Mouse (Mus musculus): ENCODE data around the gene Tns3.
"Not testable (repeated sequence)": the region's sequence is repeated elsewhere in the genome, so short reads cannot be mapped to it uniquely, and the experiment has no call there.

The Tns3 gene

DNA sequence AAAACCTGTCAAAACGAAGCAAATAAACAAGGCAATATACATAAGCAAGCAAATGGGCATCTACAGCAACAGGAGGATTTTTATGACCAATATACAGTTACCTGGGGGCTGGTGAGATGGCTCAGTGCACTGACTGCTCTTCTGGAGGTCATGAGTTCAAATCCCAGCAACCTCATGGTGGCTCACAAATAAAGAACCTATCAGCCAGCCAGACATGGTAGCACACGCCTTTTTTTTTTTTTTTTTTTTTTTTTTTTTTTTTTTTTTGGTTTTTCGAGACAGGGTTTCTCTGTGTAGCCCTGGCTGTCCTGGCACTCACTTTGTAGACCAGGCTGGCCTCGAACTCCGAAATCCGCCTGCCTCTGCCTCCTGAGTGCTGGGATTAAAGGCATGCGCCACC lies 45.2 kb downstream of the Tns3 start:
- DNase-seq (ENCODE audit: low spot score): not testable (repeated sequence)

DNA sequence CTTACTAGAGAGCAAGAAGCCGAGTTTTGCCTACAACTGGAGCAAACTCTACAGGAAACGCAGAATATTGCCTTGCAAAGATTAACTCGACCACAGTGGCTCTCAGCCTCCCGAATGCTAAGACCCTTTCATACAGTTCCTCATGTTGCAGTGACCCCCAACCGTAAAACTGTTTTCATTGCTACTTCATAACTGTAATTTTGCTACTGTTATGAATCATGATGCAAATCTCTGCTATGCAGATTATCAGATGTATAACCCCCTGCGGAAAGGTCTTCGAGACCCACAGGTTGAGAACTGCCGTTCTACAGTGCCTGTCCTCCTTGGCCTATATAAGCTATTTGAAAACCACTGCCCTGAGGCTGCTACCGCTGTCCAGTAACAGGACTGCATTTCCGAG lies 46.0 kb downstream of the Tns3 start:
- DNase-seq (ENCODE audit: low spot score): no peak

DNA sequence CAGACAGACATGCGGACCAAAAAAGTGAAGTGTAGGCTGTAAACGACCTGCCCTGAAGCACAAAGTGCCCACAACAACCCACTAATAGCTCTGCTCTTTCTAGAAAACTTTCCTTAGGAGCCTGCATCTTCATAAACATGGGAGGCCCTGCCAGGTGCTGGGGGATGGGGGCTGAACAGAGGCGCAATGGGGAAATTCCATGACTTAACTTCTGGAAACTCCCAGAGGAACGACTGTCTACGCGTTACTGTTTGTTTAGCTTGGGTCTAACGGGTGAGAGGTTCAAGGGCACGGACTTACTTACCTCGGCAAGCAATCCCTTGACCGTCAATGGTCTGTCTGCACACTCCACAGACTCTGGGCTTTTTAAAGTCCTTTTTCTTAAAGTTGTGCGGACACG lies 48.9 kb downstream of the Tns3 start:
- DNase-seq (ENCODE audit: low spot score): no peak

DNA sequence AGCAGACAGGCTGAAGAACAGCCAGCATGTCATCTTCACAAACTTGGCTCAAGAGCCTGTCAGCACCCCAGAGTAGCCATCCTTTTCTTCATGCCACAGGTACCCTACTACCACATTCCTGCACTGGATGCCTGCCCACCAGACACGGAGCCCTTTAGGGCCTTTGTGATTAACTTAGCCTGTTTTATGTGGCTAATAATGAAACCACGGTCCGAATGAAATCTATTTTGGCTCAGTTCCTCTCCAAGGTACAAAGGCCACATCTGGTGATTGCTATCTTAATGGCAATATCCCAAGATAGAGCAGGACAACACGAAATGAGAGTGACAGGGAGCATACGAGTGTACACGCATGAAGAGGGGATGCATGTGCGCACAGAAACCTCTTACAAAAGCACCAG lies 53.9 kb downstream of the Tns3 start:
- DNase-seq (ENCODE audit: low spot score): no peak

DNA sequence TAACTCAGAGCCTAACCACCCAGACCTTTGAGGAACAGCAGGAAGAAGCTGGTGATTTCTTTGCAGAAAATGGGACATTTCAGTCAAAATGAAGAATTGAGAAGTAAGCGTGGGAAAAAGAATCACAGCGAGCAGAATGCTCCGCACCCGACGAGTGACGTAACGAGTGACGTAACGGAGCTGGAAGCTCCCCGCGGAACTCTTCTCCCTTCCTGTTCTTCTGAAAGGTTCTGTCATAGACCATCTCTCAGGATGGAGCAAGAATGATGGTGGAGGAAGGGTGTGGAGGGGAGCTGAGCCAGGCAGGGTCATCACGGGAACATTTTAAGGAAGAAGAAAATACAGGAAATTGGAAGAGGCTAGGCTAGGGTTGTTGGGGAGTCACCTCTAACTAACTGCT lies 54.5 kb downstream of the Tns3 start:
- no peak for DNase-seq (ENCODE audit: low spot score)

DNA sequence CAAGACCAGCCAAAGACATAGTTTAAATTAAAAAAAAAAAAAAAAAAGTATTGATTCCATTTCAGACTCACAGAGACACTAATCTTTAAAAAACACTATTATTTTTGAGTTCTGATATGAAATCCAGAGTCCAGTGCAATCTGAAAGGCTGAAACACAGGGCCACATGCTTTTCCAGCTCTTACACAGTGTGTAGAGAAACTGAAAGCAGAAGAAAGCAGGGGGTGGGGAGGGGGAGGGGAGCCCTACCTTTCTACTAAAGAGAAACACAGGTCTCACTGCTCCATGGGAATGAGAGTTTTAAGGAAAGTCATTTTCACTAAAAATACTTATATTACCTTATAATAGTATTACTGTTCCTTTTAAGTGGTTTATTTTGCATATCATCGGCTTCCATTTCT lies 57.2 kb downstream of the Tns3 start:
- no peak for DNase-seq (ENCODE audit: low spot score)

DNA sequence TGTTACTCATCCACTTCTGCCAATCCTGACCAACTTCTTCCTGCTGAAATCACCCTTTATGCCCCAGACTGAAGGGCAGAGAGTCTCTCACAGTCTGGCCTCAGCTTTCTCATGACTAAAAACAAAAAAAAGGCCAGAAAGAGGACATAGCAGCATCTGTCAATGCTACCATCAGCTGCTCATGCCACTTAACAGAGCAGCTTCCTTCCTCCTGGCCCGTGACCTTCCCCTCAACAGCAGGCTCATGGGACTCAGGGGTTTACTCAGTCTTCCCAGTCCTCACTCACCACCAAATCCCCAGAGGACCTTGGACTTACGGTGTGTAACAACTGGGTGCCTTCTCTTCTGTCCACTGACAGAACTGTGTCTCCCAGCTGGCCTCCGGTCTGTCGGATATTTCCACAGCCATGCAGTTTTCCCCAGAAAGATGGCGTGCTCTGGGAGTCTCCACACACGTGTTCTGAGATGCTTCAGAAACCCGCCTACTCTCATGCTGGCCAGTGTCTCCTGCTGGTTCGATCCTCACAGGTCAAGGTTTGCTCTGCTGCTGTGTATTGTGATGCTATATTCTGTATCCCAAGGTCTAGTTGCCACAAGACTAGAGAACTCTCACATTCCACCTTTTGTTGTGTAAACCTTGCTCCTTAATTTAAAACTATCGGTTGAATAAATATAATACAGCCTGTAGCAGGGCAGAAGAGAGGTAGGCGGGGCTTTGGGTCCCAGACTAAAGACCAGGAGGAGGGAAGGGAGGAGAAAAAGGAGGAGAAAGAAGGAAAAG lies 59.4 kb downstream of the Tns3 start:
- no peak for DNase-seq (ENCODE audit: low spot score)

DNA sequence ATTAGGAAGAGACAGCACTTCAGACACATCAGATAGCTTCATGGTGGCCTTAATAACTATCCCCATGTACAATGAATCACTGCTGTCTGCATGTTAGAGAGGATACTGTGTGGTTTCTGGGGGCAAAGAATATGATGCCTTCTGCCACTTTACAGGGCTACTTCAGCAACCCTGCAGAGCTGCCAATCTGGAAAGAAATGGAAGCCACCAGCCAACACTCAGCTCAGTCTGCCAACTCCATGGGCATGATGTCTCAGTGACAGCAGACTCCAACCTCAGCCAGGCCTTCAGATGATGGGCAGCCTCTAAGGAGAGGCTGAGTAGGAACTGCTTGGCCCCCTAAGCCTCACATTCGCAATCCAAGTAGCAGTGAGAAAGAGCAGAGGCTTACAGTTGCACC lies 61.7 kb downstream of the Tns3 start:
- no peak for DNase-seq (ENCODE audit: low spot score)

DNA sequence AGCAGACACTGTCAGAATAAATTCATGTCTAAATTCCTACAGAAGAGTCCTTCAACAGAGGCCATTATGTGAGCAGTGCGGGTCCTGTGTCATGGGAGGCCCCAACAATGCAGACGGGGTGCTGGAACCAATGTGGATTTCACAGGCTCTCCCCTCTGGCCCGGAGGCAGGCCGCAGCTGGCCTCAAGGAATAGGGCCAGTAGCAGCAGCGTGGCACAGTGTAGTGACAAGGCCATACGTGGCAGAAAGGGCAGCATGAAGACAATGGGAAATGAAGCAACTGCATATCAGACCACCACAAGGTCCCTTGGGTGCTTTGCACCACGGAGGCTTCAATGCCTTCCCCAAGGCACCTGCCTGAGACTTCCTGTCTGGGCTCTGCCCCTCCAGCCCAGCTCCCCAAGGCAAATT lies 62.9 kb downstream of the Tns3 start:
- DNase-seq (ENCODE audit: low spot score): no peak

DNA sequence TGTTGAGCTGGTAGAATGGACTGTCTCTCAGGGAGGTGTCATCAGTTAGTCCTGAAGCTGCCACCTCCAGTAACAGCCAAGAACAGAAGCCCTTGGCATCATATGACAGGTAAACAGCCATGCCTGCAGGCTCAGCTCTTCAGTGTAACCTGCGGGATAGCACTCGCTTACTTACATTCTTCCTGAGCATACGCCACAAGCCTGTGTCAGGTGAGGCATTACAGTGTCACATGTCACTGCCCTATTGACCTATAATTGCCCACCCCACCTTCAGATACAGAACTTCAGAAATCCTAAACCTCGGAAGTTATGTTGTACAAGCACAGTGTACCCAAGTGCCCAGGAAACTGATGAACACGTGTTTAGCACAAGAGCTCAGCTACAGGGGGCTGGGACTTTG lies 68.7 kb downstream of the Tns3 start:
- DNase-seq (ENCODE audit: low spot score): no peak

DNA sequence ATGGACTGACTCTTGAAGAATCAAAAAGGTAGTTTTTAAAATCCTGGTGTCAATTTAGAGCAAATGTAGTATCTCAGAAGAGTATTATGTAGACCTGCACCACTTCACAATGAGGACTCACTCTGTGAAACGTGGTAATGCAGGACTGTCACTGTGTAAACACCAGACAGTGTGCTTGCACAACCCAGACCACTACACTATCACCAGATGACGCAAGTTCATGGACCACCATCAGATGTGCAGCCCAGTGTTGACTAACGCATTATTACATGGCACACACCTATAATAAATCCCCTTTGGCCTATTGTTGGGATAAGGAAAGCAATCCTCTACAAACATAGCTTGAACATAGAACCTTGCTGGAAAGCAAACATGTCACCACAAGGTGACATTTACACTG lies 71.2 kb downstream of the Tns3 start:
- no peak for DNase-seq (ENCODE audit: low spot score)

DNA sequence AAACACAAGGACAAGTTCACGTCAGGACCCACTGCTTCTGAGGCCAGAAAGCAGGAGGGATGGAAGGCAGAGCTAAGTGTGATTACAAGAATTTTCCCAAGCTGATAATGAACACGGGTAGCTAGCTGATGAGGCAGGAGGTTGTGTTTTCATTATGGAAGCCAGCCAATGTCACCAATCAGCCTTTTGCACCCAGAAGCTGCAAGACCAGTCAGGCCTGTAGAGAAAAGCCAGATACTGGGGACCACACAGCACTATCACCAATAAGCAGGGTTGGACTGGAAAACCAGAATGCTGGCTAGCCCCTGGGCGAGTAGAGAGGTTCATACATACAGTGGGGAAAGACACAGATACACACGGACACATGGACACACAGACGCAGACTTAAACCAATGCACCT lies 73.1 kb downstream of the Tns3 start:
- DNase-seq (ENCODE audit: low spot score): no peak

DNA sequence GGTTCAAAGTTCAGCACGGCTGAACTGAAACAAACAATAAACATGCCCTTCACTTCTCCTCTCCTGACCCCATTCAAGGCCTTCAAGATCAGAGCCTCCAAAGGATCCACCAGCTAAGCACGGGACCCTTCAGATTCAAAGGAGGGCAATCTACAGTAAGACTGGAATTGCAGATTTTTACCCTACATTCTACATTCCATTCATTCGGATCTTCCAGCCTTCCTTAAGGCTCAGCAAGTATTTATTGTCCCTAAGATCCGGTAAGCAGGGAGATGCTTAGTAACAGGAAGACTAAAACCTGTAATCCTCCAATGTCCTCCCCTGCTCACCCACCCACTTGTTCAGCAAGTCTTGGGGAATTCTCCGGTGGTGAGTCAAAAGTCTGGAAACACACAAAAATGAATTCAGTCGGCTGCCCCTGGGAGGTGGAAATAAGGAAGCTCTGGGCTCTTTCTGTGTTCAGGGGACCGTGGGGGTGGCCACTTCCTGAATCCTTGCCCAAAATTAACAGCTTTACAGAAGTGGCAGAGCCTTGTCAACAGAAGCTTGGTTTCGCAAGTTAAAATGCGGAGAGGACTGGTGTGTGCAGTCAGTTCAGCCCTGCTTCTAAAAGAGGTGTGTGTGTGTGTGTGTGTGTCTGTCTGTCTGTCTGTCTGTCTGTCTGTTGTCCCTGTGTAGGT lies 75.0 kb downstream of the Tns3 start:
- DNase-seq (ENCODE audit: low spot score): no peak

DNA sequence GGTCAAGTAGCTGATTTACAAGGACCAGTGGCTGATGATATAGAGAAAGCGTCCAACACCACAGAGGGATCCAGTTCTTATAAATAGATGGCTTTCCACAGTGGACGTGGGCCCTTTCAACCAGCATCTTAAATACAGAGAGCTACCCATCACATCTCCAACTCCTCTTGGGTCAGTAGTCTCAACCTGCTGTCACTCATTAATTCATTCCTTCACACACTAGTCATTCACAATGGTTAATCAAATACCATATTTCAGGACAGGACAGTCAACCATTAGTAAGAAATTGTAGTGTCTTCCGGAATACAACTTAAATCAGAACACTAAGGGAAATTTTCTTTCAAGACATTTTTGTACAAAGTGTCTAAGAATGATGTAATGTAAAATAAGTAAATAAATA lies 76.4 kb downstream of the Tns3 start:
- DNase-seq (ENCODE audit: low spot score): no peak

DNA sequence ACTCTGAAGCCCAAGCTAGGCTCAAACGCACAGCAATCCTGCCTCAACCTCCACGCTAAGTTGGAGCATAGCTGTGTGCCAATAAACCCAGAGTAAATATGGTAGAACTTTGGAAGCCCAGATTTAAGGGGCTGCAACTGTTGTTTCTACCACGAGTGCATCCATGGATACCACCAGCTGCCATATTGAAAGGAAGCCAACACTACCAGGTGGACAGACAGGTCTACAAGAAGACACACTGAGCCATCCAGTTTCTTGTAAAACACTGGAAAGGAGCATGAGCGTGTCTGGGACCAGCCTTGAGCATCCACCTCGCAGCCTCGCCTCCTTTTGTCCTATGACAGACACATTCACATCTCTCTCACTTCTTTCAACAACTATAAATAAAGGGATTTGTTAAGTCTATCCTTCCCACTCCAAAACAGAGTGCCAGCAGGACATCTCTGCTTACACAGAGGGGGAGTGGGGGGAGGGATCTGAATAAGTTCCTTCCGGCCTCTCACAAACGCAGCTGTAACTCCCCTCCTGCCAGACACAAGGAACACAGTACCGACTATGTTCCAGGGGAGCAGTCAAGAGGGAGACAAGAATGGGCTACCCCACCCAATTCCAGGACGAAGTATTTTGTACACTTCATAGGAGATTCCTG lies 77.2 kb downstream of the Tns3 start:
- no peak for DNase-seq (ENCODE audit: low spot score)

DNA sequence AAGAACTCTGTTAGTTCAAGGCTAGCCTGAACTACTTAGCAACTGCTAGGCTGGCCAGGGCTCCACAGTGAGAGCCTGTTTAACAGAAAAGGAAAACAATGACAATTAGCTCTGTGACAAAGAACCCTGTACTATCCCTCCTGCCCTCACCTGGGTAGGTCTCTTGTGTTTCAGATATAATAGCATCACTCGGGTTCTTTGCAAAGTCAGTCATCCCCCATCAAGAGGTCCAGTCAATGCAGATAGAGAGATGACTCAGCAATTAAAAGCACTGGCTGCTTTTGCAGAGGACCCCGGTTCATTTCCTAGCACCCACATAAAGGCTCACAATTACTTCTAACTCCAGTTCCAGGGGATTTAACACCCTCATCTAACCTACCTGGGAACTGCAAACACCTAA lies 78.0 kb downstream of the Tns3 start:
- DNase-seq (ENCODE audit: low spot score): no peak

DNA sequence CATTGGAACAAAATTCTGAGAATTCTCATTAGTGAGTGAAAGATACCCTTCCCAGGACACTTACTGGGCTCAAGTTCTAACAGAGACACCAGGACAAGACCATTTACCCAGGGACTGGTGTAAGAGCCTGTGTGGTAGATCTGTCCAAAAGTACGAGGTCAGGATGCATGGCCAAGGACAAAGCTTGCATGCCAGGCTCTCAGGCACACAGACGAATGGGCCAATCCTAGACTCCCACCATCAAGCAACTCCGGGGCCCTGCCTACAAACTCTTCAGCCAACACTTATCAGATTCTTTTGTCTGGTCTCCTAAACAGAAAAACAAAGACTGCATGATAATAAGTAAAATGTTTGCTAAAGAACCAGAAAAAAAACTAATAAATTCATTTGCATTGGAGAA lies 78.6 kb downstream of the Tns3 start:
- no peak for DNase-seq (ENCODE audit: low spot score)

DNA sequence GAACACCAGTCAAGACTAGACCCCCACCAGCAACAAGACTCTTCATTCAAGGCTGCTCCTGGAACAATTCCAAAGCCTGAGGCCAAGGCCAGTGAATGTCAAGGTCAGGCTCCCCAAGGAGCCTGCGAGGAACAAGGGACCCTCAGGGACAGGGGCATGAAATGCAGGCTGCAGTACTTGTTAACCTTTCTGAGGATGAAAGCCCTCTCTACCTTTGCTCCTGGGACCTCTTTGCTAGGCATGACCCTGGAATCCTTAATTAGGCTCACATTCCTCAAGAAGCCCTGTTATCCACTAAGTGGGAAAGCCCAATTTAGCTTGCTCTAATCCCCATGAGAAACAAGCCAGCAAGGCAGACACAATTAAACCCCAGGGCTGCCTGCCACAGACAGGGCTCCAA lies 79.4 kb downstream of the Tns3 start:
- no peak for DNase-seq (ENCODE audit: low spot score)

DNA sequence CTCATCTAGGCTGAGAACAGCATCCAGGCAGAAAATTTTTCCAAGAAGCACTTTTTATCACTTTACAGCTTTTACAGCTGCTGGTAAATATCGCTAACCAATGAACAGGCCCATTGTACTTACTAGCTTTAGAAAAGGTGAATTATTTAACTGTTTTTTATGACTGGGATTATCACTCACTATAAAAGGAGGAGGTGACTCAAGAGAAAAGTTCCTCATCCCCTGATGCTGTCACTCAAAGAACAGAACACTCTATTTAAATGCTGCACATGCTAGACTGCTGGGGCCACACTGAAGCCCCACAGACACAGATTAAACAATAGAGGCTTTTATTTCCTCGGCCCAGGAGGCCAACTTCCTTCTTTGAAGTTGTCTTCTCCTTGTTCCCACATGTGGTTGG lies 80.0 kb downstream of the Tns3 start:
- no peak for DNase-seq (ENCODE audit: low spot score)

DNA sequence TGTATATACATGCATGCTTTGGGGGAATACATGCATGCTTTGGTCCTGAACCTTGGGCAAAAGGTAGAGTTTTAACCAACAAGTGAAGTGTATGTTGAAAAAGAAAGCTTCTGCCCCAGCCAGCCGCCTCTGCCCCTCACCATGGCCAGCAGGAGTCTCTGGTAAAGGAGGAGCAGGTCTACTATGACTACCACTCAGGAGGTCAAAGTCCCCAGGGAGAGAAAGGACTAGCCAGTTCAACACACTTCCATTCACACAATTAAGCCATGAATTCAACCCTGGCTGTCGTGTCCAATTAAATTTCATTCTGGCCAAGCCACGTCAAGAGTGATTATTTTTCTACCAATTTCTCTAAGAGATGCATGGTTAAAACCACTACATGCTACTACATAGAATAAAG lies 81.2 kb downstream of the Tns3 start:
- no peak for DNase-seq (ENCODE audit: low spot score)

DNA sequence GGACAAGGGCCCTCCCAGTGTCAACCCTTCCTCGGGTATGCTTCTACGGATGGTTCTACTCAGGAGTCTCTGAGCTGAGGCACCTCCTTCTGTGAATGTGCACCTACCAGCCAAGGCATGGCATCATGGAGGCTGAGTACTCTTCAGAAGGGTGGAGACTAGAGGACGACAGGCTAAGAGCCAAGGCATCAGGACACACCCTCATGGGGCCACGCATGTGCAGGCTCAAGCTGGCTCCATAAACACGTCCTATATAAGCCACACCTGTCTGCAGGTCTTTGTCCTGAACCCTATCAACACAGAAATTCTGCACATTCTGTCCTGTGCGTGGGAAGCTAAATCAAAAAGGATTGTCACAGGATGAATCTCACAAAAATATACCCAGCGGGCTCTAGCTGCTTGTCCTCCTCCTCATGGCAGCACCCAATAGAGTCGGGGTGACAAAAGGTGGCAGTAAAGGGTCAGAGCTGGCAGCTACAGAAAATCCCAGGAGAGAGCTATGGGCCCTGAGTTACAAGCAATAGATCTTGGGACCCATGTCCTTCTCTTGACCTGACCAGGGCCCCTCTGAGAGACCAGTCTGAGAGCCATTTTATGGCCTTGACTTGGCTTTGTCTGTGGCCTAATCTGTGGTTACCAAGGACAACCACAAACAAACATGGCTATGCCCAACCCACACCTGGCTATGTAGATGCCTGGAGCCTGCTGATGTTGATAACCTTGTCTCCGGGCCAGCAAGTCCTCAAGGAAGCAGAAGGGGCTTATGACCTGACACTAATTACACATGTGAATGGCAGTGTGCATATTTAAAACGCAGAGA lies 82.0 kb downstream of the Tns3 start:
- DNase-seq (ENCODE audit: low spot score): peak; percentile 42

DNA sequence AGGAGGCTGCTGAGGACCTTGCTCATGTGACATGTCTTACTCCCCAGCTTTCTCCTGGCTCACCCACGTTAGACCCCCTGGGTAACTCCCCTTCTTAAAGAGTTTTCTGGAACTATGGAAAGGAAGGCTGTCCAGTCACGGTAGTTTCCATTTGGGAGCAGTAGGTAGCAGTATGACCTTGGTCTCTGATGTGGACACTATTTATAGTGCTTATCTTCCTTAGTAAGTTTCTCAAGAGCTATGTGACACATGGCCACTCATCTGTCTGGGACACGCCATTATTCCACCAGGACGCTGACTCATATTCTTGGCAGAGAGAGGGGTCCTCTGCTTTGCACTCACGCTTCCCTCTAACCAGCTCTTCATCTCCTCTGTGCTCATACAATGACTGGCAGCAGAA lies 84.5 kb downstream of the Tns3 start:
- no peak for DNase-seq (ENCODE audit: low spot score)

All from yolk sac, embryonic 10.5 days (tissue).